Mouse (Mus musculus) v-Abl transformed pro-B cells (cell line): ENCODE measurements around the gene Gm38431.

ENCODE experiments used
- in situ Hi-C, 2 experiments: fragments of 400-800 bp; cut with MboI; formaldehyde crosslinking; loops; one replicate each; pipeline ENCODE4 v1.15.1; 2025; ENCODE audit not compliant: unreplicated experiment in 2 of 2

Gene Gm38431

GRCm38 (mm10) chr9:21026849-21027248, 64.9 kb downstream of the Gm38431 start:
- in situ Hi-C loops = loop anchor here (5.0 kb wide), 2 partner anchors 105 to 115 kb away; partner anchors contain the start of gene Tyk2 (in 1 of the 2)

- in situ Hi-C loops = loop anchor here (5.0 kb wide), 2 partner anchors 107 to 117 kb away; partner anchors contain the start of gene Tyk2 (in 1 of the 2)
Measured at GRCm38 (mm10) chr9:21025258-21025810, 66.5 kb downstream of the Gm38431 start.

- in situ Hi-C loops = no loop called here
Measured at GRCm38 (mm10) chr9:21022726-21023125, 69.1 kb downstream of the Gm38431 start.

GRCm38 (mm10) chr9:21022288-21022687, 69.5 kb downstream of the Gm38431 start:
- in situ Hi-C loops = no loop called here

- in situ Hi-C loops = no loop called here
Measured at GRCm38 (mm10) chr9:21021363-21021762, 70.4 kb downstream of the Gm38431 start.

- in situ Hi-C loops = no loop called here
Measured at GRCm38 (mm10) chr9:21018600-21018999, 73.2 kb downstream of the Gm38431 start.
